Mouse (Mus musculus) hindbrain, embryonic 11.5 days (tissue): ENCODE data around the gene Chst7. TPM values are rescaled to one million over a fixed set of nuclear protein-coding genes. Genes with fewer than 3 reads are reported as not detected.

Experiments used
- ATAC-seq: fragments of 200-750 bp; cut with Nextera tagmentation; 2 replicates; pipeline ENCODE4 v1.8.0; 2017; ENCODE audit warnings: mild to moderate bottlenecking, moderate TSS enrichment, moderate library complexity; ENCODE audit not compliant: low FRiP score
- DNase-seq: peaks from one replicate; pipeline ENCODE4 v3.0.0-alpha.2; 2015; ENCODE audit warnings: low spot score
- H3K27ac ChIP-seq: fragments of 300-500 bp; sonication (generic); 2 replicates; pipeline ENCODE4 v1.5.1; 2014; ENCODE audit warnings: mild to moderate bottlenecking, low read depth, low read length
- H3K27me3 ChIP-seq: fragments of 300-500 bp; sonication (generic); 2 replicates; pipeline ENCODE4 v1.6.1; 2014; ENCODE audit warnings: mild to moderate bottlenecking, low read length, moderate library complexity, mixed read lengths; ENCODE audit not compliant: control insufficient read depth, insufficient read depth
- H3K36me3 ChIP-seq: fragments of 300-500 bp; sonication (generic); 2 replicates; pipeline ENCODE4 v1.6.1; 2014; ENCODE audit warnings: mild to moderate bottlenecking, low read length, moderate library complexity, mixed read lengths; ENCODE audit not compliant: control insufficient read depth, insufficient read depth
- H3K4me1 ChIP-seq: fragments of 300-500 bp; sonication (generic); replicated peaks from 2 replicates; pipeline ENCODE4 v1.6.1; 2014; ENCODE audit warnings: low read length, mixed read lengths; ENCODE audit not compliant: control insufficient read depth, insufficient read depth
- H3K4me2 ChIP-seq: fragments of 300-500 bp; sonication (generic); replicated peaks from 2 replicates; pipeline ENCODE4 v1.6.1; 2014; ENCODE audit warnings: mild to moderate bottlenecking, low read depth, low read length
- H3K4me3 ChIP-seq: fragments of 300-500 bp; sonication (generic); 2 replicates; pipeline ENCODE4 v1.5.1; 2014; ENCODE audit warnings: low read depth, low read length
- H3K9ac ChIP-seq: fragments of 300-500 bp; sonication (generic); 2 replicates; pipeline ENCODE4 v1.6.1; 2014; ENCODE audit warnings: low read depth, low read length
- H3K9me3 ChIP-seq: fragments of 300-500 bp; sonication (generic); 2 replicates; pipeline ENCODE4 v1.6.1; 2016; ENCODE audit warnings: low read length; ENCODE audit not compliant: control insufficient read depth
- WGBS: fragments of 180-500 bp; shearing (Covaris S2); extraction: QIAGEN DNeasy Blood & Tissue Kit; methylation state at CpG from one replicate; pipeline ENCODE4 v1.1.7; 2014; 5-methylcytosine and 5-hydroxymethylcytosine counted together
- polyA plus RNA-seq: library from polyadenylated mRNA; unstranded; fragments of >200 nt; fragmentation: Nextera tagmentation; extraction: Ambion mirVana; gene quantifications from 2 replicates; pipeline ENCODE4 v1.2.1, GENCODE M21; 2014

The Chst7 gene
- polyA plus RNA-seq = 2.5 and 2.9 TPM in 2 replicates

DNA sequence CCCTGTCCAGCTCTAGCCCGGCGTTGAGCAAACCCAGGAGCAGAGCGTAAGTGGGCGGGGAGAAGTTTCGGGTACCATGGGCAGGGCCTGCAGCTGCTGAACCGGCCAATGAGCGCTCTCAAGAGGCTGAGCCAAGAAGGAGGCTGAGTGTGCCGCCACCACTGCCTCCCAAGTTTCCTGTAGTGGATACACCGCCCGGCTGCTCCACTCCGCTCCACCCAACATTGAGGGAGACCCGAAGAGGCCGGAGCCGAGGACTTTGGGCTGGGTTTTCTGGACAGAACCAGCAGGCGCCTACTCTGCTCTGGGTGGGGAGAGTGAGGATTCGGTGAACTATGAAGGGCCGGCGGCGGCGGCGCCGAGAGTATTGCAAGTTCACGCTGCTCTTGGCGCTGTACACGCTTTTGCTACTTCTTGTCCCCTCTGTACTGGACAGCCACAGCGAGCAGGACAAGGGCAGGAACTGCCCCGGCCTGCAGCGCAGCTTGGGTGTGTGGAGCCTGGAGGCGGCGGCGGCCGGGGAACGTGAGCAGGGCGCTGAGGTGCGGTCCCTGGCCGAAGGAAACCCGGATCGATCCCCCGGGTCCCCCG is at the start of gene Chst7:
Chst7 (plus strand) TSS at position 180 of the 591 bp plus-strand sequence.
- Histone ChIP-seq H3K9me3 (no peaks in the 10 kb centered on the region), H3K27ac (no peak within 1 kb of the TSS), H3K9ac (no peak within 1 kb of the TSS), H3K4me3 (peak within 1 kb of the TSS; percentile 40), H3K36me3 (no peaks in the 10 kb centered on the region), H3K4me1 (no peaks in the 10 kb centered on the region), H3K4me2 (peak within 1 kb of the TSS; percentile 68), H3K27me3 (peaks cover 6% of the 10 kb centered on the region)
- 14% methylated on average over 39 of the region's 40 CpGs for WGBS
- peak; percentile 56 for DNase-seq
- ATAC-seq = peak; percentile 87

DNA sequence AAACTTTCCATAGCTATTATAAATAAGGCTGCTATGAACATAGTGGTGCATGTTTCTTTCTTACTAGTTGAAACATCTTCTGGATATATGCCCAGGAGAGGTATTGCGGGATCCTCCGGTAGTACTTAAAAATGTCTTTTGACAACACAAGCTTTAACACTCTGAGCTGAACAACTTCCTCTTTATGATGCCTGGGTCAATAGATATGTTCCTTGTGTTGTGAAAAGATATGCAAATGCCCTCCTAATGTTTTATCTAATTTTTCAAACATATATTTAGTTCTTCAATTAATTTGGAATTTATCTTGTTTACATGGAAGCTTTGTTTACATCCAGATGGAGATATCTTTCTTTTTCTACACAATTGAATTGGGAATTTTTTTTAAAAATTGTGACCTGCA is 47.1 kb upstream of the Chst7 start:
- no peaks in the 10 kb centered on the region for H3K9me3 ChIP-seq
- WGBS = 95% methylated on average over 2 of the region's 2 CpGs
- no peak overlapping the region for H3K4me3 ChIP-seq
- no peak for ATAC-seq
- H3K4me1 ChIP-seq = no peaks in the 10 kb centered on the region
- no peak overlapping the region for H3K9ac ChIP-seq
- no peak overlapping the region for H3K27ac ChIP-seq
- no peak overlapping the region for H3K4me2 ChIP-seq
- no peak for DNase-seq
- H3K27me3 ChIP-seq = no peaks in the 10 kb centered on the region
- H3K36me3 ChIP-seq = no peaks in the 10 kb centered on the region

- H3K27me3 ChIP-seq = no peaks in the 10 kb centered on the region
- DNase-seq = peak; percentile 13
- no peak overlapping the region for H3K9ac ChIP-seq
- no peaks in the 10 kb centered on the region for H3K9me3 ChIP-seq
- WGBS = 45% methylated on average over 2 of the region's 2 CpGs
- ATAC-seq = no peak
- no peaks in the 10 kb centered on the region for H3K36me3 ChIP-seq
- no peaks in the 10 kb centered on the region for H3K4me1 ChIP-seq
- no peak overlapping the region for H3K4me3 ChIP-seq
- H3K4me2 ChIP-seq = no peak overlapping the region
- H3K27ac ChIP-seq = no peak overlapping the region
Measured at GRCm38 (mm10) chrX:20020942-20021341, 38.4 kb upstream of the Chst7 start.

DNA sequence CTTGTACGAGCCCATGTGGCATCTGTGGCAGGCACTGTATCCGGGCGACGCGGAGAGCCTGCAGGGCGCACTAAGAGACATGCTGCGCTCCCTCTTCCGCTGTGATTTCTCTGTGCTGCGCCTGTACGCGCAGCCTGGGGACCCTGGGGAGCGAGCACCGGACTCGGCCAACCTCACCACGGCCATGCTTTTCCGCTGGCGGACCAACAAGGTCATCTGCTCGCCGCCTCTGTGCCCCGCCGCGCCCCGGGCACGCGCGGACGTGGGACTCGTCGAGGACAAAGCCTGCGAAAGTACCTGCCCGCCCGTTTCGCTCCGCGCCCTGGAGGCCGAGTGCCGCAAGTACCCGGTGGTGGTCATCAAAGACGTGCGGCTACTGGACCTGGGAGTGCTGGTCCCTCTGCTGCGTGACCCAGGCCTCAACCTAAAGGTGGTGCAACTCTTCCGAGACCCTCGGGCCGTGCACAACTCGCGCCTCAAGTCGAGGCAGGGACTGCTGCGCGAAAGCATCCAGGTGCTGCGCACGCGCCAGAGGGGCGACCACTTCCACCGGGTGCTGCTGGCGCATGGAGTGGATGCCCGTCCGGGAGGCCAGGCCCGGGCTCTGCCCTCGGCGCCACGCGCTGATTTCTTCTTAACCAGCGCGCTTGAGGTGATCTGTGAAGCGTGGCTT is 872 bp downstream of the Chst7 start:
- Histone ChIP-seq H3K9ac (no peak overlapping the region), H3K4me2 (peak overlapping the region; percentile 68), H3K4me1 (no peaks in the 10 kb centered on the region), H3K27me3 (peaks cover 6% of the 10 kb centered on the region), H3K9me3 (no peaks in the 10 kb centered on the region), H3K36me3 (no peaks in the 10 kb centered on the region), H3K4me3 (peak overlapping the region; percentile 40), H3K27ac (no peak overlapping the region)
- 12% methylated on average over 55 of the region's 65 CpGs for WGBS
- peak; percentile 71 for ATAC-seq
- peak; percentile 37 for DNase-seq

- WGBS = 23% methylated on average over 24 of the region's 47 CpGs
- no peak overlapping the region for H3K9ac ChIP-seq
Measured at GRCm38 (mm10) chrX:20060769-20061315, 1.5 kb downstream of the Chst7 start.

GRCm38 (mm10) chrX:20061764-20062480 is 2.6 kb downstream of the Chst7 start:
- Histone ChIP-seq H3K4me2 (no peak overlapping the region), H3K27ac (no peak overlapping the region), H3K9me3 (no peaks in the 10 kb centered on the region), H3K9ac (no peak overlapping the region), H3K4me3 (no peak overlapping the region), H3K27me3 (peaks cover 6% of the 10 kb centered on the region), H3K4me1 (no peaks in the 10 kb centered on the region), H3K36me3 (no peaks in the 10 kb centered on the region)
- DNase-seq (no peak), ATAC-seq (no peak)
- 57% methylated on average over 3 of the region's 3 CpGs for WGBS

More at GRCm38 (mm10) chrX:20060769-20061315, 1.5 kb downstream of the Chst7 start:
- H3K27me3 ChIP-seq = peaks cover 6% of the 10 kb centered on the region
- ATAC-seq (peak; percentile 41), DNase-seq (peak; percentile 23)
- no peaks in the 10 kb centered on the region for H3K9me3 ChIP-seq
- no peak overlapping the region for H3K27ac ChIP-seq
- peak overlapping the region; percentile 40 for H3K4me3 ChIP-seq
- no peaks in the 10 kb centered on the region for H3K4me1 ChIP-seq
- H3K36me3 ChIP-seq = no peaks in the 10 kb centered on the region
- H3K4me2 ChIP-seq = peak overlapping the region; percentile 68

DNA sequence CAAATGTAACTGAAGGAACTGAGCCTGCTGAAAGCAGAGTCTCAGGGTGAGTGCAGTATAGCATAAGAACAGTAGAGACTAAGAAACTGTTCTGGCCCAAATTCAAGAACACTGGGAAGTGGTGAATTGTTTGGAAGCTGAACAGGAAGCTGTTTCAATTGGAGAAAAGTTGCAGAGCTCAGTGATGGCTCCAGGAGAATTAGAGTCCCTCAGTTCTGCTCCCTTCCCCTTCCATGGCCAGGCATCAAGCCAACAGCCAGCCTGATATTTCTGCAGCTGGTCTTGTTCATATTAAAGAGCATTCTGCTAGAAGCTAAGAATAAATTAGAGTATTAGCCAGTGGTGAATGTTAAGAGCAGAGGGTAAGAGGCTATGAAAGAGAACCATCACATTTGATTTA is 7.3 kb downstream of the Chst7 start:
- no peaks in the 10 kb centered on the region for H3K27me3 ChIP-seq
- no peak for ATAC-seq

DNA sequence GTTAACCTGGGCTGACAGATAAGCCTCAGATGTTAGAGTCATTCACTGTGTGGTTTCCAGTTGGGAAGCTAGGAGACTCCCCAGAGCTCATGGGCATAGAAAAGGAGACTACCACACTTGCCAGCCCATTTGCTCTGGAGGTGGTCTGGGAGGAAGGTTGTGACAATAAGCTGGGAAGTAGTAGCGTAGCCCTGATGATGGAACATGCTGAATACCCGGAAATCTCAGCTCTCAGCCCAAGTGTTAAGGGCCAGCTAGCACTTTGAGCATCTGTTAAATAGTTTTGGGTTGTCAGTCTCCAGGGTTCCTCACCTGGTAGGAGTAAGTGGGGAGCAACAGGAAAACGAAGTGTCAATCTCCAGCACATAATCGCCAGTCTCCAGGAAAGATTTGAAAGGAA is 10.8 kb downstream of the Chst7 start:
- DNase-seq (no peak), ATAC-seq (no peak)
- H3K36me3 ChIP-seq = no peaks in the 10 kb centered on the region
- H3K9me3 ChIP-seq = no peaks in the 10 kb centered on the region
- H3K9ac ChIP-seq = no peak overlapping the region
- H3K27me3 ChIP-seq = no peaks in the 10 kb centered on the region
- WGBS = 45% methylated on average over 4 of the region's 4 CpGs
- H3K4me1 ChIP-seq = no peaks in the 10 kb centered on the region
- no peak overlapping the region for H3K4me2 ChIP-seq
- no peak overlapping the region for H3K4me3 ChIP-seq
- H3K27ac ChIP-seq = no peak overlapping the region

More for the DNA sequence above, 7.3 kb downstream of the Chst7 start:
- no peak overlapping the region for H3K4me3 ChIP-seq
- no peaks in the 10 kb centered on the region for H3K36me3 ChIP-seq
- no peak overlapping the region for H3K9ac ChIP-seq
- no peaks in the 10 kb centered on the region for H3K4me1 ChIP-seq
- H3K27ac ChIP-seq = no peak overlapping the region
- no peaks in the 10 kb centered on the region for H3K9me3 ChIP-seq
- DNase-seq = no peak
- H3K4me2 ChIP-seq = no peak overlapping the region
